Mouse (Mus musculus) T-cell, adult 66 days (primary cell): ENCODE data around the gene Olfr780. TPM values are rescaled to one million over a fixed set of nuclear protein-coding genes. Genes with fewer than 3 reads are reported as not detected.

ENCODE experiments used
- total RNA-seq, 2 experiments: library from RNA; stranded (reverse); gene quantifications; 3 replicates in 1 of 2; 4 replicates in 1 of 2; pipeline ENCODE4 v1.2.4; 2023

Olfr780 gene
- total RNA-seq: not detected

DNA sequence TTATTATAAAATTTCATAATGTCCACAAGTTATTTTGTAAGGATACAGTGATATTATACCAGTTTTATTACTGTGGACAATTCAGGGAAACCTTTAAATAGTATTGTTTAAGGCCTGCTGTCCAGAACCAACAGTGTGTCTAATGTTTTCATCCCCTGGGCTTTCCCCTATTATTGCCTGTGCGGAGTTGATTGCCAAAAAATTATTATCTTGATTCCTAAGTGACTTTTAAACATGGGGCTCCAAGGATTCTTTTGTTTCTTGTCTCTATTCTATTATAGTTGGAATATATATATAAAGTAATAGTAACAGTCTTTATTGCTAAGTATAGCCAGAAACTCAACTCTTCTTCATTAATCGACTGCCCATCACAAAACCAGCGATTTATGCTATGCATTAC, at the start of gene Olfr780:
Gene Olfr780, plus strand, starts transcription at position 301 of the 400 bp plus-strand sequence.

DNA sequence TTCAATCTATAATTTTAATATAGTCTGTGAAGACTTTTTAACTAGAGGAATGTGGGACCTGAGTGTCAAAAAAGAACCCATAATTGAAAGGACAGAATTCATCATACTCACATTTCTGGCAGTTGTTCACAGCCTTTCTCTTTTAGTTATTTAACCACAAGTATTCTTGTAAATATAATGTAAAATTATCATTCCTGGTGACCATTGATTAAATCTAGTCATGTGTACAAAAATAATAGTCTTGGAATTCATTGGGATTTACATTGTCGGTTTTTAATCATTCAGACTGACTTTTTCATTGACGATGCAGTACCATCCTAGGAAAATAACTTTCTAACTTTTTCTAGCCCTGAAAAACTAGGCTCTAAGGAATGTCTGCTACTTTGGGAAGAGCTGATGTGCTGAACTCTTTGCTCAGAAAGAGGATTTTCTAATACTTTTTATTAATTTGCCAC, 46.8 kb upstream of the Olfr780 start, which contains the start of gene Olfr777:
Gene Olfr777, minus strand, starts transcription at position 405 of the 455 bp plus-strand sequence.

DNA sequence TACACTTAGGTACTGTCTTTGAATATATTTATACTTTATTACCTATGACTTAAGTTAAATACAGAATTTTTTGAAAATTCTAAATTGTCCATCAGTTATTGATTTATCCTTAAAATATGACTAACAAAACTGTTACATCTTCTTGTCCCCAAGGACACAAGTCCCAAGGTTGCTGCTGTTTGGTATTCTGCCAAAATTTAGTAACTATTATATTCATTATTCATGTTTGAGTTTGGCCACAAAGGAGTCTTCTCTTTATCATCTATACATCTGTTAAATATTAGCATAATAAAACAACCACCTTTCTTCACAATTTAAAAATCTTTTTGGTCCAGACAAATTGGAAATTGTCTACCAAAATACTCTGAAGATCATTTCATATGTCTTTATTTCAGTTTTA, 10.6 kb downstream of the Olfr780 start, which contains the start of gene Olfr781:
Gene Olfr781, plus strand, starts transcription at position 301 of the 400 bp plus-strand sequence.

DNA sequence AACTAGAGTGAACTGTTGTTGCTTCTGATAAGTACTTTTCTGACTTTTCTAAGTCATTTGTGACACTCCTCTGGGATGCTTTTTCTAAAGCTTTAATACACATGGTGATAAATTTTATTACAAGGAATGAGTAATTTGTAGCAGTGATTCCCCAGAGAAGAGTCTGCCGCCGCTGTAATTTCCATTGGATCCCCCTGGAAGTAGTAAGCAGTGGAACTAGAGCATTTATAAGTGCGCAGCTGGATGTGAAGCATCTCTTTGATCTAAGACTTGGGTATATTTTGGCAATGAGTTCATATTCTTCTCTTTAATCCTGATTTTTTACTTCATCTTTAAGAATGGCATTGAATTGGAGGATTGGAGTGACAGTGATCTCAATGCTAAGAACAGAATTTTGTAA, 30.6 kb downstream of the Olfr780 start, which contains the start of gene Olfr782:
Gene Olfr782, plus strand, starts transcription at position 301 of the 400 bp plus-strand sequence.

Other genes with a start within 250 kb of the Olfr780 start
- gene Olfr766-ps1, start 249.1 kb upstream of the Olfr780 start, total RNA-seq: not detected
- gene Olfr767, start 235.2 kb upstream of the Olfr780 start, total RNA-seq: not detected
- not detected for gene Olfr768, start 218.7 kb upstream of the Olfr780 start, total RNA-seq
- not detected for gene Olfr769, start 200.3 kb upstream of the Olfr780 start, total RNA-seq
- gene Olfr770, start 179.1 kb upstream of the Olfr780 start, total RNA-seq: not detected
- not detected for gene Olfr771, start 153.4 kb upstream of the Olfr780 start, total RNA-seq
- gene Olfr772, start 140.2 kb upstream of the Olfr780 start, total RNA-seq: not detected
- not detected for gene Olfr773, start 130.7 kb upstream of the Olfr780 start, total RNA-seq
- gene Olfr774, start 81.9 kb upstream of the Olfr780 start, total RNA-seq: not detected
- gene Olfr775, start 69.7 kb upstream of the Olfr780 start, total RNA-seq: under 1 TPM in 1 of 2 experiments, not detected in 1; 0.20 TPM
- gene Olfr776, start 59.0 kb upstream of the Olfr780 start, total RNA-seq: not detected
- gene Olfr777, start 46.6 kb upstream of the Olfr780 start, total RNA-seq: not detected
- not detected for gene Olfr781, start 10.7 kb downstream of the Olfr780 start, total RNA-seq
- gene Olfr782, start 30.7 kb downstream of the Olfr780 start, total RNA-seq: not detected
- gene Olfr784, start 66.0 kb downstream of the Olfr780 start, total RNA-seq: under 1 TPM in 1 of 2 experiments, not detected in 1; 0.18 TPM
- not detected for gene Olfr785, start 87.3 kb downstream of the Olfr780 start, total RNA-seq
- not detected for gene Olfr786, start 109.2 kb downstream of the Olfr780 start, total RNA-seq
- gene Olfr787, start 143.7 kb downstream of the Olfr780 start, total RNA-seq: not detected
- not detected for gene Olfr788, start 152.9 kb downstream of the Olfr780 start, total RNA-seq
- not detected for gene Olfr789, start 166.6 kb downstream of the Olfr780 start, total RNA-seq
- not detected for gene Olfr790, start 180.4 kb downstream of the Olfr780 start, total RNA-seq
- not detected for gene Olfr791, start 203.7 kb downstream of the Olfr780 start, total RNA-seq
- not detected for gene Olfr792, start 221.0 kb downstream of the Olfr780 start, total RNA-seq
- not detected for gene Olfr794, start 249.5 kb downstream of the Olfr780 start, total RNA-seq